Mouse (Mus musculus): ENCODE measurements around the gene Emid1.

The Emid1 gene

DNA sequence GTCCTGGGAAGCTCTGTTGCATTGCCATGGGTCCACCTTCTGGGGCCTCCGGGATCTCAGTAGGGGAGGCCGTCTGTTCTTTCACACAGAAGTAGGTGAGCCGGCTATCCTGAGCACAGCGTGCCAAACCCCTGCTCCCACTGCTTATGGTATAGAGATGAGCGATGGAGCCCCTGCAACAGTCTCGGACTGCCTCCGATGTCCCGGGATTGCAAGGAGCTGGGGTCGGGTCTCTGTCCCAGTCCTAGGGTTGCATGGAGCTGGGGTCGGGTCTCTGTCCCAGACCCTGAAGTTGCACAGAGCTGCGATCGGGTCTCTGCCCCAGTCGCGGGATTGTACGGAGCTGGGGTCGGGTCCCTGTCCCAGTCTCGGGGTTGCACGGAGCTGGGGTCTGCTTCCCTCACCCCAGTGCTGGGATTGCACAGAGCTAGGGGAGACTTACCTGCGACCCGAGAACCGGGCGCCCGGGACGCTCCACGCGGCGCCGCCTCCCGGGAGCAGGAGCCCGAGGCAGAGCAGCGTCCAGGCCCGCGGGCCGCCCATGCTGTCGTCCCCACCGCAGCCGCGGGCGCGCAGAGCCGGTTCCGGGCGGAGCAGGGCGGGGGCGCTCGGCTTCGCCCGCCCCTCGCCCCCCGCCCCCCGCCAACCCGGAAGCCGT, at the start of gene Emid1:
TSS of gene Emid1 (minus strand) at position 578 of the 658 bp plus-strand sequence.
- DNase-seq: peak; percentile 72

DNA sequence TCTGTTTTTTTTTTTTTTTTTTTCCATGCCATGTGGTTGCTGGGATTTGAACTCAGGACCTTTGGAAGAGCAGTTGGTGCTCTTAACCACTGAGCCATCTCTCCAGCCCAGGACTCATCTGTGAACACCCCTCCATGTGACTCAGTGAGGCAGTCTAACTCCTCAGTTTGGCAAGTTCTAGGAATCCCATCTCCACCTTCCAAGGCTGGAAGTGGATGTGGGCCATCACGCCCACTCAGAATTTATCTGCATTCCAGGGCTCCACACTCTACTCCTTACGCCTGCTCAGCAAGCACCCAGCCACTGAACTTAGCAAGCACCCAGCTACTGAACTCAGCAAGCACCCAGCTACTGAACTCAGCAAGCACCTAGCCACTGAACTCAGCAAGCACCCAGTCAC, 47.8 kb upstream of the Emid1 start:
- no peak for DNase-seq

DNA sequence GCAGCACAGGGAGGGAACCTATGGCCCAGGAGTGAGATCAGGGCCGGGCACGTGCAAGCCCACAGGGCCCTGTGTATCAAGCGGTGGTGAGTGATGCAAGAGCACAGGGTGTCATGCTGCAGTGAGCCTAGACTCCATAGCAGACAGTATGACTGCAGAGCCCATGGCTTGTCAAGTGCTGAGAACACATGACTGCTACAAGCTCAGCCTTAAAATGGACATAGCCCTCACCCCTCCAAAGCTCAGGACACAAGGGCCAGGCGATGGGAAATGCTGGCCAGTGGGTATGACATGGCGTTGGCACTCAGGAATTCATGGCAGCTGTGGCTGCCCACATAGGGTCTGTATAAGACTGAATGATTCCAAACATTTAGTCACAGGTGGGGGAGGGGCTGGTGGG, 45.0 kb upstream of the Emid1 start:
- DNase-seq: no peak

DNA sequence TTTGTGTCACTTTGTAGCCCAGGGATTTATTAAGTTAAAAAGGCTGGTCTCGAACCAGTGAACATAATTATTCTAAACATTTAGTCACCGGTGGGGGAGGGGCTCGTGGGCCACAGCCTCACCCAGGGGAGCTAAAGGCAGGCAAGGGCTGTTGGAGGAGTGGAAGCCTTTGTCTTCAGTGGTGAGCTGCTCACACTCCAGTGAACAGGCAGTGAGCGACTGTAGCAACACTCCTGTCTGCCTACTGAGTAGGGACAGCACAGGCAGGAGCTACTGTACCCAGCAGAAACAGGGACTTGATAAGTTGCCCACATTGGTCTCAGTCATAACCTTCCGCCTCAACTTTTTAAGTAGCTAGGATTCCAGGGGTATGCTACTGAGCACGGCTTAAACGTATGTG, 44.5 kb upstream of the Emid1 start:
- no peak for DNase-seq

DNA sequence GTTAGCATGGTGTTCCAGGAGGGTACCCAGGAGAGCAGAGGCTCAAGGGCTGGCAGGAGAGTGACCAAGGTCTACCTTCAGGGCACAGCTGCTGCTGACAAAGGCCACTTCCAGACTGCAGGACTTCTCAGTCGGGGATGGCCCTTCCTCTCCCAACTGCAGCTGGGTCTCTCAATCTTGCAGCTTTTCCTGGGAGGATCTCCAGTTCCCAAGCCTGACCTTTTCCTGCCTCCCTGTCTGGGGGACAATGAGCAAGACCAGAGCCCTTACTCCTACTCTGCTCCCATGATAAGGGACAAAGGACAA, 41.5 kb upstream of the Emid1 start:
- DNase-seq: no peak

DNA sequence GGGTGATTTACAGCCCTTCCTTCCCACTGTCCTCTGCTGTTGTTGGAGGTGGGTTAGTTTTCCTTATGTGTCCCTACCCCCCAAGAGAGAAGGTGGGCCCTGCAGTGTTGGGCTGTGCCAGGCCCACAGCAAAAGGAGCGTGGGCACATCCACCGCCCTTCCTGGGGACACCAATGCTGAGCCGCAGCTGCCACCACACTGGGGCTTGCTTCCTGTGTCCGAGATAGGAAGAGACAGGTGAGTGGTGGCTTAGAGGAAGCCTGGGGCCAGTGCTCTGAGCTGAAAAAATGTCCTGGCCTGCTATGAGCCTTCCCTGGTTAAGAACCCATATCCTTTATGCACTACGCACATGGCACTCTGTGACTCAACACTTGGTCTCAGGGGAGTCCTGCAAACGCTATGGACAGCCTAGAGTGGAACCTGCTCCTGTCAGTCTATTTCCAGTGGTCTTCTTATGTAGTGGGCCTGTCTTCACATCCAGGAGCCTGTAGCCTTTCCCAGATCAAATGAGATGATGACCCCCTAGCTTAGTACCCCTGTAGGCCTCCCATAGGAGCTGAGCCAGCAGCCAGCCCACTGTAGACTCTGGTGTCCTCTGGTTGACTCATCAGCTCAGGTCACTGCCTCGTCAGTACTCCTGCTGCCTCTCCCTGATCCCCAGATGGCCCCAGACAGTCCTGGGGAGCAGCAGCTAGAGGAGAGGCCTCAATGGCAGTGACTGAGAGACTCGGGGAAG, 41.0 kb upstream of the Emid1 start:
- DNase-seq: no peak

DNA sequence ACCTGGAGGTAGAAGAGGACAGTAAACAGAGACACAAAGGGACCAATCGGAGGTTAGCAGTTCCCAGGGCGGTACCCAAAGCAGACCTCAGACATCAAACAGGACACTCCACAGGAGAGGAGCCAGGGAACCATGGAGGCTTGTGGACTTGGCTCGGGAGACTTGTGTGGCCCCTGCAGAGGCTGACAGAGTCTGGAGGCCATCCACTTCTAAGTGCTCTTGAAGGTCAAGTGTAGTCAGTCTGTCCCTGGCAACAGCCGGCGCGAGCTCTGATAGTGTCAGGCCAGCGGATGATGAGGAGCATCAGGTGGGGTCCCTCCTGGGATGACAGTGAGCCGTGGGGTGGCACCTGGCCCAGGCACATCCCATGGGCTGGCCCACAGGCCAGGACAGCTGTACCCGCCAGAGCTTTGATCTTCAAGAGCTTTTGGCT, 40.0 kb upstream of the Emid1 start:
- no peak for DNase-seq

DNA sequence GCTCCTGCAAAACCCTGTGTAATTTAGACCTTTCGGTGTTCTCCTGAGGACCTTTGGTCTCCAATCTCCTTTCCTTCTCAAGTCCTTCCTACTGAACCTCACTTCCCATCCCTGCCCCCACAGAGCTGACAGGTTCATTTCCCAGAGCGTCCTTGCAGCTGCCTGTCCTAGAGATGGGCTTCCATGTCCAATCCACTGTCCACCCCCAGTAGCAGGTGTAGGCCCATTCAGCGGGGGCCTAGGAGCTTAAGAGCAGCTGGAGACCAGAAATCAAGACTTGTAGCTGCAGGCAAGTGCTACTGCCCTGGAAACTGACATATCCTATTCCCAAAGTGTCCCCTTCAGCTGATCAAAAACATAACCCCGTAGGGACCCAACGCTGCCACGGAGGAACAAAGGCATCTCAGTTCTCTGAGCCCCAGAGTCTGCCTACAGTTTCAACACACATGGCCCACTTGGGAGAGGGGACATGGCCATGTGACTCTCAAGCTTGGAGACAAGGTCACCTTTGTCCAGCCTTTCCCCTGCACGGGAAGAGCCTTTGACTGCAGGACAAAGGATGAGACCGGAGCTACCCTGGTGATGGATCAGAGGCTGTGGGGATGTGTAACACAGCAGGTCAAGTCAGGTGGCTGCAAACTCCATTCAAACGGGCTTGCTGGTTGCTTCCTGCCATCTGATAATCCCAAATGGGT, 37.3 kb upstream of the Emid1 start:
- DNase-seq: peak; percentile 42

DNA sequence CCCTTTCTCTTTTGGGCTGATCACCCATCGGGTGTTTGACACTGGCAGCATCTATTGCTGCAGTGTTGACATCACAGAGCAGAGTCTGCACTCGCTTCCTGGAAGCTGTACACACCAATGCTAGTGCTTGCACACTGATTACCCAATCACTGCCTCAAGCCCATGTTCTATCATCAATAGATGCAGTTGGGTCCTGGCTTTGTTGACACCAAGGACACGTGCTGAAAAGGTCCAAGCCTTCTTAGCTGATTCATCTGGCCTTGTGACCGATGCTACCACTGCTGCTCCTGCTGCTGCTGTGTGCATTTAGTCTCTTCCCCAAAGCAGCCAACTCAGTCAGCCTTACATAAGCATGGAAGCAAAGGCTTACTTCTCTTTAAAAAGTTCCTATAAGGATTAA, 36.1 kb upstream of the Emid1 start:
- DNase-seq: no peak

DNA sequence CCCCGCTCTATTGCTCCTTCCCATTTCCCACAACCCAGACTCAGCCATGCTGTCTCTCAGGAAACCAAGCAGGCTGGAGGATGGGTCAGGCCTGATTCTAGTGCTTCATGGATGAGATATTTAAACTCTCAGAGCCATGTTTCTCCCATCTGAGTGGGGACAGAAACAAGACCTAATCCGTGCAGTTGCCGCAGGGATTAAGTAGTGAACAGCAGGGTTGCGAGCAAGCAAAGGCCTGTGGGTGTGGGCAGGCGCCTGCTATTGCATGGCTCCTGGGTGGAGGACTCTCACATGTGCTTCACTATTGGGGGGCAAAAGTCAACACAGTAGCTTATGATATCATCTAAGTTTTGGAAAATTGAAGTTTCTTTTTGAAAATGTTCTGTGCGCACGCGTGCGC, 32.8 kb upstream of the Emid1 start:
- no peak for DNase-seq

DNA sequence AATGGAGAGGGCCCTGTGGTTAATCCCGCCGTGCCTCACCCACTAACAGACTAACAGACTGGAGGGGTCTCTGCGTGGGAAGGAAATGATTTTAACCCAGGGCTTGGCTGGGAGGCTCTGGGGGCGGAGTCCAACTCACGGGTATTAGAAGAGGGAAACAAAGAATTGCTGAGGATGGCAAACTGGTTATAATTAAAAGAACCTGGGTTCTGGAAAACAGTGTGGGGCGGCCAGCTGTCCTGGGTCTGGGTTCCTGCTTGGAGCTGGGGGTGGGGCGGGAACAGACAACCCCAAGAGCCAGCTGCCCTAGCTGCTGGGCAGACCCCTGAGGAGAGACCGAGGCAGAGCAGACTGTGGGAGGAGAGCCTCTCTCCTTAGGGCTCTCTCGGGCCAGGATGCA, 32.2 kb upstream of the Emid1 start:
- DNase-seq: peak; percentile 50

DNA sequence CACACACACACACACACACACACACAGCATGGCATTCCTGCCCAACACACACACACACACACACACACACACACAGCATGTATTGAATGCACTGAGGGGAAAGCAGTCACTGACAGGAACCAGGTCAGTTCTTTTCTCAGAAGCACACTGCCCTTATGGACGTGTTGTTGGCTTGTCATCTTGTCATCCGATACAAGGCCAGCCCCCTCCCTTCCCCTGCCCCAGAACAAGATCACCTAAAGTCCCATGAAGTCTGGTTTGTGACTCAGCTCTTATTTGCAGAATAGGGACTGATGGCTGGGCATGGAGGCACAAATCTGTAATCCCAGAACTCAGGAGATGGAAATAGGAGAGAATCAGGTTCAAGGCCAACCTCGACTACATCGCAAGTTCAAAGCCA, 30.8 kb upstream of the Emid1 start:
- DNase-seq: no peak

DNA sequence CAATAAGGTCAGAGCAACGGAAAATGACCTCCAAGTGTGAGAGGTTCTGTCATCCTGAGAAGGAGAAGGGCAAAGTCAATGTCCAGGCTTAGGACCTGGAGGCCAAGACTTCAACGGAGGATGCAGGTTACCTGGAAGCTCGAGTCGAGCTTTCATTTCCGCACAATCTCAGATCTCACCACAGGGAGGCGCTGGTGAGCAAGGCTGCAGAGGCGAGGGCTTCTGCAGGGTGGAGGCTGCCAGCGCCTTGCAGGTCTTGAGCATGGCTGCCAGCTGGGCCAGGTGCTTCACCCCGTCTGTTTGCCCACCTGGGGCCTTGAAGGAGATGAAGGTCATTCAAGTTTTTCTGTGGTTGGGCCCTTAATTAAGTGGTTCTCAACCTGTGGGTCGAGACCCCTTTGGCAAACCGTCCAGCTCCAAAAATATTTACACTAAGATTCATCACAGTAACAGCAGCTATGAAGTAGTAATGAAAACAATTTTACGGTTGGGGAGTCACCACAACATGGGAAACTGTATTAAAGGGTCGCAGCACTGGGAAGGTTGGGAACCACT, 29.9 kb upstream of the Emid1 start:
- peak; percentile 82 for DNase-seq

DNA sequence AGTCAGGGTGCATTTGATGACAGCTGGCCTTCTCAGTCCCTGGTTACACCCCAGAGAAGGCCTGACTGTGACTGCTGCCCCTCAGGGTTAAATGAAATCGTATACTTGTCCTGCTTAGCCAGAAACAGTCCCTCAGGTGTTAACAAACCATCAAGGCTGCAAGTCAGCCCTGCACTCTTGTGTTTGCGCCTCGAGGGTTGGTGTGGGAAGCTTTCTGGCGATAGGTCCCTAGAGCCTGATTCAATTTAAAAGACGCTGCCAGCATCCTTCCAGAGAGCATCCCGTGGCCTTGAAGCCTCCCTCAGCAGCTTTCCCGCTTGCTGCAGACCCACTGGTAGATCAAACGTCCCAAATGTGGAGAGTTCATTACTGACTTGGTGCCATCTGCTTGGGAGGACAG, 27.3 kb upstream of the Emid1 start:
- no peak for DNase-seq

DNA sequence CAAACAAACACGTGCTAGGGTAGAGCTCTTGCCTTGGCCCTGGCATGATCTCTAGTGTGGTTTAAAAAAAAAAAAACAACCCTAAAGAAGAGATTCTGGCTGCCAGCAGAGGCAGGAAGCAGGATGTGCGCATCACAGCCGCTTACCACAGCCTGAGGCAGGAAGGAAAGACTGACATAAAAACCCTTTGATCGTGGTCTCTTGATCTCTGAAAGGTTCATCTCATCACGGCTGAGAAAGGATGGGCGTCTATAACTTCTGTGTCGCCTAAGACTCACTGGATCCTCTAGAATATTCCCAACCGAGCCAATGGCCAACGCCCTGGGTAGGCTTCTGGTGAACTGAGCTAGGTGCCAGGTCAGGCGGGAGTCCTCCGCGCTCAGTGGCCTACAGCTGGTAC, 25.1 kb upstream of the Emid1 start:
- DNase-seq: no peak

DNA sequence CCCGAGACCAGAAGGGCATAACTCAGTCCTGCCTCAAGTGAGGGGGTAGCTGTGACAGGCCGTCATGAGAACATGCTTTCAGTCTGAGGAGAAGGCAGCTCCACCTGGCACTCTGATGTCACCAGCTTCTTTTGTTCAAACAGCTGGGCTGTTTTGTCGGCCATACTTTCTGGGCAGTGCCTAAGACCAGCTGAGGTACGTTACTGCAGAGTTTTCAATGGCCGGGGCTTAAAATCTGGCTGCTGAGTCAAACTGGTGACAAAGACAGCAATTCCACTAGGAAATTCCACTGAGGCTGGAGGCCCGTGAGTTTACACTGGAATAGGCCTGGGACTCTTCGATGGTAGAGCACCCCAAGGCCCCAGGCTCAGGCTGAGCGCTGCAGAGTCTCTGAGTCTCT, 24.6 kb upstream of the Emid1 start:
- no peak for DNase-seq

DNA sequence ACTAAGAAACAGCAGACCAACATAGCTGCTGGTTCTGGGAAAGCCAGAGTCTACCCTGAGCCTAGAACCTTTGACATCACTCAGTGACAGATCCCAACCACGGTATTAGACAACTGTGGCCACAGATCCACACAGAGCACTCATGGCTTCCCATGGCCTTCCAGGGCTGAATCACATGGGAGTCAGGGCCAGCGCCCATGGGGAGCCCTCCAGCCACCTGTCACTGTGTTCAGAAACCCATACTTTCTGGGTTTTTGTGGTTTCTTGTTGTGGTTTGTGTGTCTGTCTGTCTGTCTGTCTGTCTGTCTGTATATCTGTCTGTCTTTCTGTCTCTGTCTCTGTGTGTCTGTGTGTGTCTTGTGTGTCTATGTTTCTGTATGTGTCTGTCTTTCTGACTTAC, 23.8 kb upstream of the Emid1 start:
- DNase-seq: no peak

DNA sequence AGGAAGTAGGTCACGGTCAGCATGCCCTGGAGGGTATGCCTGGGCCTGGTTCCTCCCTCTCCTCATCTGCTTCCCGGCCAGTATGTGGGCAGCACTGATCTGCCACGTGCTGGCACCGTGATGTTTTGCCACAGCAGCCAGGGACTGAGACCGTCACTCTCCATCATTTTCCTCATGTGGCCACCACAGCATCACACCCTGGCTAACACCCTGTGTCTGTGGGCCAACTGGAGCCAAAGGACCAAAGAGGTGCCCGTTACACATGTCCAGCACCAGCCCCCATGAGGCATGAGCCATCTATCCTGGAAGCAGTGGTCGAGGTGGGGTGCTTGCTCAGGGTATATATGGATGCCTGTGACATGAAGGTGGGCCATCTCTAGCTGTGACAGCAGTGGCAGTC, 23.1 kb upstream of the Emid1 start:
- no peak for DNase-seq

DNA sequence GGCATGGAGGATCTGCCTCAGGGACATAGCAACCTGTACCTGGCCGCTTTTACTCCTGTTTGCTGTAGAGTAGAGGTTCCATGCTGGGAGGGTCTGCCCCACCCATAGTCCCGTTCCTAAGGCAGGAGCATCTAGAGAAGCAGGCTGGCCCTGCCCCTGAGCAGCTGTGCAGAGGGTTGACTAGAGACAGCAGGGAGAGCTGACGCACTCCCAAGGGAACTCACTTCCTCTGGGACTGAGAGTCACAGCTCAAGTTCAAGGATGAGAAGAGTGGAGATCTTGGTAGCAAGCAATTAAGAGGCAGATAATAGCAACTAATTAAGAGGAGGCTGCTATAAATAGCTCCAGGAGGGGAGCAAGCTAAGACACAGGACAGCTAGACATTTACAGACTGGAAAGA, 20.8 kb upstream of the Emid1 start:
- DNase-seq: no peak

DNA sequence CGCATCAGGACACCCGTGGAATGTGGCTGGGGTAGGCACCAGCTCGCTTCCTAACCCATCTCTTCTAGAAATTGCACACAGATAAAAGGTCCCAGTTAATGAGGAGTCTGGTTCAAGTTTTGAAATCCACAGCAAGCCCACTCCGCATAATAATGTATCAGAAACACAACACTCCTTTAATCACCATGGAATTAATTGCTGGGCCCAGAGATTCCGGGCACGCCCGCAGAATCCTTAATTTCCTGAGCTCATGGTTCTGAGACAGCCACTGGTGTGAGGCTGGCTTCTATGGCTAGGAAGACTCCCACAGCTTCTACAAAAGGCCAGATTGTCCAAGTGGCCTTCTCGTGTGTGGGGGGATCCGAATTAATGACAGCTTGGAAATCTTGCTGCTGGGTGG, 15.3 kb upstream of the Emid1 start:
- no peak for DNase-seq

DNA sequence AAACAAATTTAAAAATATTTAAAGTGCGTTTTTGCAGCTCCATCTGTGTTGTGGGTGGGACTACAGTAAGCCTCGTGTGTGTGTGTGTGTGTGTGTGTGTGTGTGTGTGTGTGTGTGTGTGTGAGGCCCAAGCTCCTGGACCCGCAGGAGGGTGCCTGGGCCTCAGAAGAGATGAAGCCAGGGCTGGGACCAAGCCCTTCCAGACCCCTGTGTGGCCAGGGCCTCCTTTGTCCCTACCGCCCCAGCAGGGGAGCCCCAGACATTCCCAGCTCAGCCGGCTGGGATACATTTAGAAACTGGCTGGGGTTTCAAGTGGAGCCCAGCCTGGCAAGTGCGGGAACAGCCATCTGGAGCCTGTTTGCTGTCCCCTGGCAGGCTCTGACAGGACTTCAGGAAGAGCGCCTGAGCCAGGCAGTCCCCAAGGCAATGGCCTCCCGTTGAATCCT, 13.4 kb upstream of the Emid1 start:
- DNase-seq: peak; percentile 70

DNA sequence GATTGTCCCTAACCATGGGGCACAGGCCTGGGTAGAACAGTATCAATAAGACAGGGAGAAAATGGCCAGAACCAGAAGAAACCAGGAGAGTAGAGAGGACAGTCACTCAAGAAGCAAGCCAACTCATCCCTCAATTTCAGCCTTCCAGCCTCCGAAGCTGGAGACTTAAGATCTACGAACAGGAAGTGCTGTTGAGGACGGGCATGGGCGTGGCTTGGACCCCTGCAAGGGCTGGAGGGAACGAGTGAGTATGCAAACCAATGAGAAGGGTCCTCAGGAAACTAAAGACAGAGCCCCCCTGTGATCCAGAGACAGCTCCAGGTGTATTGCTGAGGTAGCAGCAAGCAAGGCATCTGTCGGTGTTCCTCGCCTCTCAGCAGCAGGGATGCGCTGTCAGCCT, 12.3 kb upstream of the Emid1 start:
- no peak for DNase-seq

DNA sequence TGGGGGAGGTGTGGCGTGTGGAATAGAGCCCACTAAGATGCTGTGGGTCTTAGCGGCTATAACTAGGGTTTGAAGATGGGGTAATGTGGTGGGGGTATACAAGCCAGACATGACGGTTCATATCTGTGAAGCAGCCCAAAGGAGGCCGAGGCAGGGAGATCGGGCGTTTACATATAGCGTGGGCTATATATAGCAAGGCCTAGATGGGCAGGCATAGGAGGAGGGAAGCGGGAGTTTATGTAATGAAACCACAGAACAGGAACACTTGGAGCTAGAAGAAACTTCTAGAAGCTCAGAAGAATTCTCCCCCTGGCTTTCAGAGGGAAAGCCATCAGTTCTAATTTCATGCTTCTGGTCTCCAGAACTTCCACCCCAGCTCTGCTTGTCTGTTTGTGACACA, 11.4 kb upstream of the Emid1 start:
- DNase-seq: no peak

Data from embryo, embryonic 11 days (tissue).